Mouse (Mus musculus) right cerebral cortex, postnatal 10 days (tissue): ENCODE results near the gene Prss47.

Experiments
- DNase-seq, 2 experiments: peaks; one replicate each; pipeline ENCODE4 v3.0.0; 2021; ENCODE audit warnings: low spot score in 2 of 2

Prss47 gene

GRCm38 (mm10) chr13:65052660-65053059 is at the start of gene Prss47:
Prss47 (minus strand) TSS chr13:65052760.
- DNase-seq: no peak

- DNase-seq: no peak
These were observed 48.7 kb upstream of the Prss47 start for GRCm38 (mm10) chr13:65101232-65101631.

GRCm38 (mm10) chr13:65100678-65101077 is 48.1 kb upstream of the Prss47 start:
- DNase-seq: no peak

- DNase-seq: no peak
These were observed 44.5 kb upstream of the Prss47 start for GRCm38 (mm10) chr13:65097018-65097417.

- no peak for DNase-seq
These were observed 43.4 kb upstream of the Prss47 start for GRCm38 (mm10) chr13:65095923-65096322.

- DNase-seq: no peak
These were observed 17.4 kb upstream of the Prss47 start for GRCm38 (mm10) chr13:65069969-65070368.

- no peak for DNase-seq
These were observed 17.5 kb downstream of the Prss47 start for GRCm38 (mm10) chr13:65035057-65035456.

DNA sequence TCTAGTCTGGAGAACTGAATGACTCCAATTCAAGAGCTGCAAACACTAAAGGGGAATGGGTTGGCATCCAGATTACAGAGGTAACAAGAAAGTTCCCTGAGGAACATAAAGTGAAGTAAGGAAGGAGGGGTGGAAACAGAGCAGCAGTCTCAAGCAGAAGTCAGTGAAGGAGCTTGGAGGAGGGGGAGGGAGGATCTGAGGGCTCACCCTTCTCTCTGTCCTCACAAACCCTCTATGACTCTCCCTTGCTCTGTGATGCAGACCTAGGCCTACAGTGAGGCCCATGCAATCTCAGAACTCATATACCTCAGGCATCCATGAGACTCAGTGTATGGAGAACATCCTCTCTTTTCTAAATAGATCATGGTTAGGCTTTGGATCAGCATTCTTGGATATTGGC is 19.8 kb downstream of the Prss47 start, which contains the start of gene Spata31d1c:
Gene Spata31d1c, plus strand, starts transcription at position 301 of the 400 bp plus-strand sequence.
- DNase-seq: no peak

GRCm38 (mm10) chr13:65011052-65011738 is 41.4 kb downstream of the Prss47 start:
- no peak for DNase-seq

DNA sequence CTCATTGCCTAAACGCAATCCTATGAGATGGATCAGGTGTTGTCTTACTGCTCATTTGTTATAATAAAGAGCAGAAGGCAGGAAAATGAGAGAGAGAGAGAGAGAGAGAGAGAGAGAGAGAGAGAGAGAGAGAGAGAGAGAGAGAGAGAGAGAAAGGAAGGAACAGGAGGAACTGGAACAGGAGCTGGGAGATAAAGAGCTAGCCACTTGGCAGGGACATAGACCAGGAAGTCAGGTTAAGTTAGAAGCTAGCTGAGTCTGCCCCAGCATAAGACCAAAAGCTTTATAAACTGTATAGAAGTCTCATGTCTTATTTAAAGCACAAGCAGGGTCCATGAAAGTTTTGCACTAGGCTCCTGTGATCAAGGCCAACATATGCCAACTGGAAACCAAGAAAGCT is 44.6 kb downstream of the Prss47 start:
- DNase-seq: no peak

- DNase-seq: no peak
These were observed 45.8 kb downstream of the Prss47 start for GRCm38 (mm10) chr13:65006760-65007159.

- DNase-seq: no peak
These were observed 47.1 kb downstream of the Prss47 start for GRCm38 (mm10) chr13:65005414-65005813.
